Mouse (Mus musculus): ENCODE data around the gene Grrp1. TPM values are rescaled to one million over a fixed set of nuclear protein-coding genes. Genes with fewer than 3 reads are reported as not detected.

Grrp1 gene
- polyA plus RNA-seq, 1 experiment from 2014 or later: 6.0 TPM

DNA sequence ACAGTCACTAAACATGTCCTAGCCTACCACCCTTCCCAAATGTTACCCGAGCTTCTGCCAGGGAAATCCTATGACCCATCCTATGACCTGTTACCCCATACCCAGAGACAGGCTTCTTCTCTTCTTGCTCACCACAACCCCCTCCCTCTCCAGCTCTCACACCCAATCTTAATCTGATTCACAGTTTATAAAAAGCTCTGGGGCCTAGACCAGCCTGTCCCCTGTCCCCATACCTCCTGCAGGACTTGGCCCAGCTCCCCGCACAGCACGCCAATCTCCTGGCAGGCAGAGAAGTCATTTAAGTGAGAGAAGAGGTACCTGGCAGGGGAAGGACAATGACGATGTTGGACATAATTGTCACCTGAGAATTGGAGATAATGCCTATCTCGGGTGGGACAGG, 19.0 kb downstream of the Grrp1 start:
- H3K4me2 ChIP-seq (replicated peaks): no peak overlapping the region

GRCm38 (mm10) chr4:134230431-134230830, 23.5 kb downstream of the Grrp1 start:
- Histone ChIP-seq H3K4me2 (replicated peaks) (no peak overlapping the region), H3K4me3 (no peak overlapping the region), H3K9me3 (no peaks in the 10 kb centered on the region), H3K9ac (replicated peaks) (no peak overlapping the region), H3K27me3 (0 out of 2 replicates have a peak, but pooled peaks cover 3% of the 10 kb centered on the region), H3K36me3 (no peaks in the 10 kb centered on the region), H3K27ac (replicated peaks) (no peak overlapping the region), H3K4me1 (no peaks in the 10 kb centered on the region)
- no peak for ATAC-seq (ENCODE audit: low FRiP score, low read depth)
- WGBS: 36% methylated on average over 8 of the region's 8 CpGs

More for the DNA sequence above, 19.0 kb downstream of the Grrp1 start:
- ATAC-seq (ENCODE audit: low FRiP score, low read depth): no peak
- no peak overlapping the region for H3K9ac ChIP-seq (replicated peaks)
- WGBS: 79% methylated on average over 5 of the region's 5 CpGs
- peaks cover 28% of the 10 kb centered on the region for H3K27me3 ChIP-seq
- H3K4me1 ChIP-seq: peaks cover 8% of the 10 kb centered on the region; the same call in 1 of the 2 replicates
- no peaks in the 10 kb centered on the region for H3K36me3 ChIP-seq
- H3K4me3 ChIP-seq: no peak overlapping the region
- no peak overlapping the region for H3K27ac ChIP-seq (replicated peaks)
- H3K9me3 ChIP-seq: no peaks in the 10 kb centered on the region

DNA sequence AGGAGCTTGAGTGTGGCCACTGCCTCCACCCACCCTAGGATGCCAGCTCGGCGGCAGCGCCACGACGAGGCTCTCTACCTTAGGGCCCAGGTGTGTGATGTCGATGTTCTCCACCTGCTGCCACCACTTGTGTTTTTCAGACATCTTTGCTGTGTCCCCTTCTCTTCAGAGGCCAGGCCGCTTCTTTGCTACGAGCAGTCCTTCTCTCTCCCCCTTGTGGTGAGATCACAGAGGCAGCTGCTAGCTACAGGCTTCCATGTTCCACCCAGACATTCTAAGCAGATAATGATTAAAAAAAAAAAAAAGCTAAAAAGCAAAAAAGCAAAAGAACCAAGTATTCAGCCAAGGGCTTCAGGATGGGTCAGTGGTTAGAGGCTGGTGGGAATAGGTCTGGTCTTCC, 26.7 kb downstream of the Grrp1 start, which contains the start of gene Catsper4:
Gene Catsper4, minus strand, starts transcription at position 190 of the 400 bp plus-strand sequence.
- Histone ChIP-seq H3K9ac (replicated peaks) (no peak within 1 kb of the TSS), H3K9me3 (no peaks in the 10 kb centered on the region), H3K36me3 (no peaks in the 10 kb centered on the region), H3K4me3 (no peak within 1 kb of the TSS), H3K27ac (replicated peaks) (no peak within 1 kb of the TSS), H3K4me2 (replicated peaks) (no peak within 1 kb of the TSS), H3K27me3 (peaks cover 10% of the 10 kb centered on the region; the same call in 1 of the 2 replicates), H3K4me1 (no peaks in the 10 kb centered on the region)
- no peak for ATAC-seq (ENCODE audit: low FRiP score, low read depth)
- WGBS: 73% methylated on average over 8 of the region's 8 CpGs

GRCm38 (mm10) chr4:134222793-134223600, 30.9 kb downstream of the Grrp1 start:
- 67% methylated on average over 11 of the region's 11 CpGs for WGBS
- peaks cover 10% of the 10 kb centered on the region; the same call in 1 of the 2 replicates for H3K27me3 ChIP-seq
- H3K36me3 ChIP-seq: no peaks in the 10 kb centered on the region
- no peak overlapping the region for H3K4me3 ChIP-seq
- no peak overlapping the region for H3K27ac ChIP-seq (replicated peaks)
- H3K4me2 ChIP-seq (replicated peaks): no peak overlapping the region
- H3K9me3 ChIP-seq: no peaks in the 10 kb centered on the region
- H3K4me1 ChIP-seq: no peaks in the 10 kb centered on the region
- no peak for ATAC-seq (ENCODE audit: low FRiP score, low read depth)
- no peak overlapping the region; the same call in 1 of the 2 replicates for H3K9ac ChIP-seq (replicated peaks)

DNA sequence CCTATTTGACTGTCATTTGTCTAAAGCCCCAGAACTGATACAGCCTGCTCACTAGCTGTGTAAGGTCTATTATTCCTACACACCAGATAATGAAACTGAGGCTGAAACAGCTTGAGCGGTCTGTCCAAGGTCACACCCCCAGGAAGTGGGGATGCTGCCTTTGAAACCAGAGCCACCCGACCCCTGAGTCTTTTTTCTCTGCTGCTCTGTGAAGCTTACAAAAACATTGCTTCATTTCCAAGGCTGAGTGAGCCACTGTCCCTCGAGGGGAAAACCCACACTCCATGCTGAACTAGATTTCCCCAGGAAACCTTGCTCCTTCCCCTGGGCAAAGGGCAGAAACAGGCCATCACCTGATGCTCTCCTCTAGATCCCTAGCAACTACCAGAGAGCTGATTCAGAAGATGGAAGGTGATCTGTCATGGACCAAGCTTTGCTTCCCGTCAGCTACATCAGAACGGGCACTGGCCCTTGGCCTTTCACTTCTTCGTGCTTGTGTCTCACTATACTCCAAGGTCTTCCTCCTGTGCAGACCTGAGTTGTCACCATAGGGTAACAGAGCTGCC, 47.3 kb downstream of the Grrp1 start:
- WGBS: 67% methylated on average over 6 of the region's 6 CpGs
- Histone ChIP-seq H3K27me3 (no peaks in the 10 kb centered on the region), H3K36me3 (no peaks in the 10 kb centered on the region), H3K4me3 (no peak overlapping the region), H3K4me1 (no peaks in the 10 kb centered on the region), H3K4me2 (replicated peaks) (no peak overlapping the region), H3K27ac (replicated peaks) (no peak overlapping the region), H3K9ac (replicated peaks) (no peak overlapping the region), H3K9me3 (no peaks in the 10 kb centered on the region)
- ATAC-seq (ENCODE audit: low FRiP score, low read depth): no peak

GRCm38 (mm10) chr4:134203340-134203896, 50.5 kb downstream of the Grrp1 start:
- 90% methylated on average over 17 of the region's 17 CpGs for WGBS
- H3K9ac ChIP-seq (replicated peaks): no peak overlapping the region

GRCm38 (mm10) chr4:134202904-134203303, 51.0 kb downstream of the Grrp1 start, which contains the start of gene Gm7534:
Gene Gm7534 (minus strand): TSS chr4:134203004.
- Histone ChIP-seq H3K4me3 (no peak within 1 kb of the TSS), H3K9me3 (no peaks in the 10 kb centered on the region), H3K4me2 (replicated peaks) (no peak within 1 kb of the TSS), H3K4me1 (no peaks in the 10 kb centered on the region), H3K9ac (replicated peaks) (no peak within 1 kb of the TSS), H3K27me3 (no peaks in the 10 kb centered on the region), H3K27ac (replicated peaks) (no peak within 1 kb of the TSS), H3K36me3 (no peaks in the 10 kb centered on the region)
- WGBS: 93% methylated on average over 4 of the region's 4 CpGs
- ATAC-seq (ENCODE audit: low FRiP score, low read depth): no peak

More at GRCm38 (mm10) chr4:134203340-134203896, 50.5 kb downstream of the Grrp1 start:
- Histone ChIP-seq H3K9me3 (no peaks in the 10 kb centered on the region), H3K4me1 (no peaks in the 10 kb centered on the region), H3K4me2 (replicated peaks) (no peak overlapping the region), H3K27ac (replicated peaks) (no peak overlapping the region), H3K27me3 (no peaks in the 10 kb centered on the region), H3K36me3 (no peaks in the 10 kb centered on the region), H3K4me3 (no peak overlapping the region)
- no peak for ATAC-seq (ENCODE audit: low FRiP score, low read depth)

Other genes with a start within 250 kb of the Grrp1 start
- gene Lin28a, start 235.3 kb downstream of the Grrp1 start, polyA plus RNA-seq (2016; fragmentation: Nextera tagmentation; extraction: Ambion mirVana): 3.3 and 3.4 TPM in 2 replicates
- gene Zfp683, start 200.3 kb downstream of the Grrp1 start, polyA plus RNA-seq (2016; fragmentation: Nextera tagmentation; extraction: Ambion mirVana): not detected in 2 replicates
- gene Crybg2, start 193.3 kb downstream of the Grrp1 start, polyA plus RNA-seq (2016; fragmentation: Nextera tagmentation; extraction: Ambion mirVana): 1.2 and 1.7 TPM in 2 replicates
- gene Cd52, start 159.0 kb downstream of the Grrp1 start, polyA plus RNA-seq (2016; fragmentation: Nextera tagmentation; extraction: Ambion mirVana): 2.0 and 5.5 TPM in 2 replicates
- gene Ubxn11, start 151.5 kb downstream of the Grrp1 start, polyA plus RNA-seq (2016; fragmentation: Nextera tagmentation; extraction: Ambion mirVana): 6.6 and 6.7 TPM in 2 replicates
- 301 and 307 TPM in 2 replicates for gene Sh3bgrl3, start 125.3 kb downstream of the Grrp1 start, polyA plus RNA-seq (2016; fragmentation: Nextera tagmentation; extraction: Ambion mirVana)
- gene Cep85, start 67.0 kb downstream of the Grrp1 start, polyA plus RNA-seq (2016; fragmentation: Nextera tagmentation; extraction: Ambion mirVana): 26.7 and 29.8 TPM in 2 replicates
- gene Gm7534, start 51.1 kb downstream of the Grrp1 start, polyA plus RNA-seq (2016; fragmentation: Nextera tagmentation; extraction: Ambion mirVana): not detected in 2 replicates
- gene Catsper4, start 26.7 kb downstream of the Grrp1 start, polyA plus RNA-seq (2016; fragmentation: Nextera tagmentation; extraction: Ambion mirVana): not detected in 2 replicates
- 0.26 and 0.46 TPM in 2 replicates for gene Cnksr1, start 15.7 kb downstream of the Grrp1 start, polyA plus RNA-seq (2016; fragmentation: Nextera tagmentation; extraction: Ambion mirVana)
- 0.23 and 0.76 TPM in 2 replicates for gene E130218I03Rik, start 10.4 kb downstream of the Grrp1 start, polyA plus RNA-seq (2016; fragmentation: Nextera tagmentation; extraction: Ambion mirVana)
- 17.7 and 19.6 TPM in 2 replicates for gene Zfp593, start 8.5 kb downstream of the Grrp1 start, polyA plus RNA-seq (2016; fragmentation: Nextera tagmentation; extraction: Ambion mirVana)
- gene Gm30191, start 7.2 kb downstream of the Grrp1 start, polyA plus RNA-seq (2016; fragmentation: Nextera tagmentation; extraction: Ambion mirVana): not detected in 2 replicates
- 32.6 and 33.3 TPM in 2 replicates for gene Pdik1l, start 33.8 kb upstream of the Grrp1 start, polyA plus RNA-seq (2016; fragmentation: Nextera tagmentation; extraction: Ambion mirVana)
- gene Trim63, start 61.0 kb upstream of the Grrp1 start, polyA plus RNA-seq (2016; fragmentation: Nextera tagmentation; extraction: Ambion mirVana): 0.24 and 0.28 TPM in 2 replicates
- 0.08 TPM in 1 of 2 replicates, not detected in the other for gene Slc30a2, start 89.1 kb upstream of the Grrp1 start, polyA plus RNA-seq (2016; fragmentation: Nextera tagmentation; extraction: Ambion mirVana)
- gene Extl1, start 129.7 kb upstream of the Grrp1 start, polyA plus RNA-seq (2016; fragmentation: Nextera tagmentation; extraction: Ambion mirVana): 0.37 and 0.97 TPM in 2 replicates
- 7.2 and 9.2 TPM in 2 replicates for gene Pafah2, start 142.2 kb upstream of the Grrp1 start, polyA plus RNA-seq (2016; fragmentation: Nextera tagmentation; extraction: Ambion mirVana)
- gene Stmn1, start 214.2 kb upstream of the Grrp1 start, polyA plus RNA-seq (2016; fragmentation: Nextera tagmentation; extraction: Ambion mirVana): 4,918 and 5,057 TPM in 2 replicates
- gene Paqr7, start 242.6 kb upstream of the Grrp1 start, polyA plus RNA-seq (2016; fragmentation: Nextera tagmentation; extraction: Ambion mirVana): 4.8 and 6.4 TPM in 2 replicates